Mouse (Mus musculus): ENCODE results near the gene Mef2b.

- TF ChIP-seq CTCF (IDR thresholded peaks at IDR 0.05) = no peak
- no peak for TF ChIP-seq EP300 (IDR thresholded peaks at IDR 0.05)
Observed at GRCm38 (mm10) chr8:70152537-70153257, 13.2 kb downstream of the Mef2b start.

Data from lung, postnatal 0 days (tissue).